ENCODE assay signal across 8 mouse cellular contexts in the genomic region with DNA sequence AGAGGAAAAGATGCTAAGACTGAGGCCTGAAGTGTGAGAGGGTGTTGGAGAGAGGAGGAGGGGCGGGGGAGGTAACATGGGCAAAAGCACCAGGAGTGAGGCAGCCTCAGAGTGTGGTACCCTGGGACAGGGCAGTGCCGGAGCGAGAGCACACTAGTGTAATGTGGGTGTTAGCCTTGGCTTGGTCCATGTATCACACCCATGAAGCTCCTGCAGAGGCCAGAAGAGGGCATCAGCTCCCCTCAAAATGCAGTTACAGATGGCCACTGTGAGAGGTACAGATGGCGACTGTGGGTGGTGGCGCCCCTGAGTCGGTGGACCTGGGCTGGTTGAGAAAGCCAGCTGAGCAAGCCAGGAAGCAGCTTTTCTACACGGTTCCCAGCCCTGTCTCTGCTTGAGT. TPM values are rescaled to one million over a fixed set of nuclear protein-coding genes. Genes with fewer than 3 reads are reported as not detected.
DNase-seq lines count a peak whose midpoint lies in the region; ATAC-seq and TF ChIP-seq lines count a peak whose summit lies in the region.

No protein-coding gene starts in this region.

- no peak overlapping the region for H3K9ac ChIP-seq in intestine, postnatal 0 days (ENCODE audit: low read depth, low read length)
- H3K9ac ChIP-seq in intestine, embryonic 15.5 days = no peak overlapping the region
- H3K9ac ChIP-seq in embryonic facial prominence, embryonic 13.5 days = no peak overlapping the region

- no peaks in the 10 kb centered on the region for H3K9me3 ChIP-seq in intestine, postnatal 0 days (ENCODE audit: control insufficient read depth)
- H3K9me3 ChIP-seq in intestine, embryonic 15.5 days = no peaks in the 10 kb centered on the region
- H3K9me3 ChIP-seq in embryonic facial prominence, embryonic 13.5 days = no peaks in the 10 kb centered on the region

- peak; percentile 66 for TF ChIP-seq CTCF in intestine, postnatal 0 days (IDR thresholded peaks at IDR 0.05; ENCODE audit: low read depth)

- H3K36me3 ChIP-seq in intestine, postnatal 0 days (ENCODE audit: control insufficient read depth, insufficient read depth) = no peaks in the 10 kb centered on the region
- no peaks in the 10 kb centered on the region for H3K36me3 ChIP-seq in intestine, embryonic 15.5 days
- H3K36me3 ChIP-seq in embryonic facial prominence, embryonic 13.5 days = no peaks in the 10 kb centered on the region

- H3K4me2 ChIP-seq in intestine, postnatal 0 days (replicated peaks; ENCODE audit: low read depth) = no peak overlapping the region
- H3K4me2 ChIP-seq in intestine, embryonic 15.5 days (replicated peaks) = no peak overlapping the region
- no peak overlapping the region for H3K4me2 ChIP-seq in embryonic facial prominence, embryonic 13.5 days

- no peak overlapping the region for H3K4me3 ChIP-seq in intestine, postnatal 0 days (ENCODE audit: low read depth, low read length)
- no peak overlapping the region for H3K4me3 ChIP-seq in intestine, embryonic 15.5 days (replicated peaks)
- H3K4me3 ChIP-seq in embryonic facial prominence, embryonic 13.5 days = no peak overlapping the region

- peak; percentile 28 to 41 for DNase-seq in adrenal gland, postnatal 36 days
- peak; percentile 17 to 34 for DNase-seq in kidney, postnatal 36 days
- DNase-seq in lung, postnatal 36 days = peak; percentile 24
- peak; percentile 34 to 40 for DNase-seq in spleen, postnatal 36 days (ENCODE audit: low spot score in 2 of 2)

- H3K27me3 ChIP-seq in intestine, postnatal 0 days (replicated peaks; ENCODE audit: control insufficient read depth, insufficient read depth, low read length) = peaks cover 20% of the 10 kb centered on the region
- H3K27me3 ChIP-seq in intestine, embryonic 15.5 days (replicated peaks) = peaks cover 13% of the 10 kb centered on the region; the same call in 1 of the 2 replicates
- H3K27me3 ChIP-seq in embryonic facial prominence, embryonic 13.5 days = peaks cover 3% of the 10 kb centered on the region; the same call in 1 of the 2 replicates

- no peak for ATAC-seq in intestine, postnatal 0 days
- no peak for ATAC-seq in intestine, embryonic 15.5 days
- 0 out of 2 replicates have a peak, but pooled peaks have one; percentile 26 for ATAC-seq in embryonic facial prominence, embryonic 13.5 days (ENCODE audit: insufficient number of reproducible peaks, insufficient read depth, low FRiP score, low TSS enrichment, low read depth)
- ATAC-seq in activated CD4-positive, CD25-positive, alpha-beta regulatory T cell, adult 4 months = no peak

- 26% methylated on average over 7 of the region's 7 CpGs for WGBS in intestine, postnatal 0 days
- 39% methylated on average over 7 of the region's 7 CpGs for WGBS in intestine, embryonic 15.5 days
- WGBS in embryonic facial prominence, embryonic 13.5 days = 36% methylated on average over 7 of the region's 7 CpGs

- H3K4me1 ChIP-seq in intestine, postnatal 0 days (replicated peaks; ENCODE audit: control insufficient read depth, insufficient read depth, low read length) = no peaks in the 10 kb centered on the region
- no peaks in the 10 kb centered on the region for H3K4me1 ChIP-seq in intestine, embryonic 15.5 days (replicated peaks)
- H3K4me1 ChIP-seq in embryonic facial prominence, embryonic 13.5 days = no peaks in the 10 kb centered on the region

- H3K27ac ChIP-seq in intestine, postnatal 0 days (ENCODE audit: low read depth, low read length) = no peak overlapping the region
- H3K27ac ChIP-seq in intestine, embryonic 15.5 days = no peak overlapping the region
- H3K27ac ChIP-seq in embryonic facial prominence, embryonic 13.5 days = no peak overlapping the region

RNA-seq across cellular contexts. Expression of a gene that starts 11.4 kb away (rescaled TPM):
- not detected in 2 replicates for polyA plus RNA-seq in intestine, postnatal 0 days (2015; fragmentation: Nextera tagmentation; extraction: Ambion mirVana)
- polyA plus RNA-seq in intestine, embryonic 15.5 days (2015; fragmentation: Nextera tagmentation; extraction: Ambion mirVana) = not detected in 2 replicates
- total RNA-seq in adrenal gland, postnatal 36 days (2021) = 1 to 10 TPM in 1 of 2 experiments, under 1 TPM in 1; 0.76 to 3.7 TPM
- 0.15 TPM in 1 of 2 replicates, not detected in the other for polyA plus RNA-seq in embryonic facial prominence, embryonic 13.5 days (2015; fragmentation: Nextera tagmentation; extraction: Ambion mirVana)
- polyA plus RNA-seq in activated CD4-positive, CD25-positive, alpha-beta regulatory T cell, adult 4 months (2017; shearing (Covaris generic)) = not detected

RNA-seq across cellular contexts. Expression of a gene that starts 22.2 kb away (rescaled TPM):
- not detected in 2 replicates for polyA plus RNA-seq in intestine, postnatal 0 days (2015; fragmentation: Nextera tagmentation; extraction: Ambion mirVana)
- polyA plus RNA-seq in intestine, embryonic 15.5 days (2015; fragmentation: Nextera tagmentation; extraction: Ambion mirVana) = not detected in 2 replicates
- not detected for total RNA-seq in adrenal gland, postnatal 36 days (2021)
- polyA plus RNA-seq in embryonic facial prominence, embryonic 13.5 days (2015; fragmentation: Nextera tagmentation; extraction: Ambion mirVana) = 0.08 TPM in 1 of 2 replicates, not detected in the other
- polyA plus RNA-seq in activated CD4-positive, CD25-positive, alpha-beta regulatory T cell, adult 4 months (2017; shearing (Covaris generic)) = not detected

RNA-seq across cellular contexts. Expression of a gene that starts 33.8 kb away (rescaled TPM):
- polyA plus RNA-seq in intestine, postnatal 0 days (2015; fragmentation: Nextera tagmentation; extraction: Ambion mirVana) = 86.1 and 99.0 TPM in 2 replicates
- polyA plus RNA-seq in intestine, embryonic 15.5 days (2015; fragmentation: Nextera tagmentation; extraction: Ambion mirVana) = 256 and 273 TPM in 2 replicates
- total RNA-seq in adrenal gland, postnatal 36 days (2021) = 10 to 100 TPM; 88.7 to 94.1 TPM
- 281 and 331 TPM in 2 replicates for polyA plus RNA-seq in embryonic facial prominence, embryonic 13.5 days (2015; fragmentation: Nextera tagmentation; extraction: Ambion mirVana)
- polyA plus RNA-seq in activated CD4-positive, CD25-positive, alpha-beta regulatory T cell, adult 4 months (2017; shearing (Covaris generic)) = 100 to 1,000 TPM; 170 to 212 TPM

RNA-seq across cellular contexts. Expression of a gene that starts 46.6 kb away (rescaled TPM):
- polyA plus RNA-seq in intestine, postnatal 0 days (2015; fragmentation: Nextera tagmentation; extraction: Ambion mirVana) = 3.5 and 4.2 TPM in 2 replicates
- 12.0 and 12.6 TPM in 2 replicates for polyA plus RNA-seq in intestine, embryonic 15.5 days (2015; fragmentation: Nextera tagmentation; extraction: Ambion mirVana)
- 10 to 100 TPM in 1 of 2 experiments, 1 to 10 TPM in 1; 6.7 to 11.3 TPM for total RNA-seq in adrenal gland, postnatal 36 days (2021)
- polyA plus RNA-seq in embryonic facial prominence, embryonic 13.5 days (2015; fragmentation: Nextera tagmentation; extraction: Ambion mirVana) = 22.7 and 26.8 TPM in 2 replicates
- polyA plus RNA-seq in activated CD4-positive, CD25-positive, alpha-beta regulatory T cell, adult 4 months (2017; shearing (Covaris generic)) = 10 to 100 TPM; 23.4 to 28.1 TPM

RNA-seq across cellular contexts. Expression of a gene that starts 47.5 kb away (rescaled TPM):
- 10.0 and 12.1 TPM in 2 replicates for polyA plus RNA-seq in intestine, postnatal 0 days (2015; fragmentation: Nextera tagmentation; extraction: Ambion mirVana)
- 19.8 and 21.3 TPM in 2 replicates for polyA plus RNA-seq in intestine, embryonic 15.5 days (2015; fragmentation: Nextera tagmentation; extraction: Ambion mirVana)
- total RNA-seq in adrenal gland, postnatal 36 days (2021) = 100 to 1,000 TPM in 1 of 2 experiments, 10 to 100 TPM in 1; 54.2 to 105 TPM
- 25.8 and 28.6 TPM in 2 replicates for polyA plus RNA-seq in embryonic facial prominence, embryonic 13.5 days (2015; fragmentation: Nextera tagmentation; extraction: Ambion mirVana)
- polyA plus RNA-seq in activated CD4-positive, CD25-positive, alpha-beta regulatory T cell, adult 4 months (2017; shearing (Covaris generic)) = 10 to 100 TPM; 10.1 to 16.2 TPM
